Mouse (Mus musculus) stomach, postnatal 0 days (tissue): ENCODE data around the gene Sft2d1.

Experiments
- CTCF ChIP-seq: IDR thresholded peaks from 2 replicates; pipeline ENCODE4 v1.5.1; 2016; ENCODE audit warnings: antibody characterized with exemption, low read depth, mild to moderate bottlenecking, moderate library complexity
- EP300 ChIP-seq: optimal IDR thresholded peaks from 2 replicates; pipeline ENCODE3; 2016; ENCODE audit warnings: antibody characterized with exemption

GRCm38 (mm10) chr17:8282821-8283525, 27.9 kb upstream of the Sft2d1 start, which contains the start of gene Mpc1:
- TF ChIP-seq CTCF (no peak), EP300 (no peak)
